Mouse (Mus musculus) bone marrow, adult 2 months (tissue): ENCODE measurements at regions not wholly inside any gene's neighbourhood (a gene's known extent, or its start where the extent isn't known, plus 50 kb on each side); places are given as distances from the start of the nearest gene placed in this dataset.

Source experiments
- CTCF ChIP-seq: fragments of 200-500 bp; IDR thresholded peaks from 2 replicates; pipeline ENCODE4 v1.5.1; 2011; ENCODE audit warnings: low read length, control low read depth; ENCODE audit not compliant: control insufficient read depth, insufficient read depth
- POLR2A ChIP-seq: fragments of 200-500 bp; IDR thresholded peaks from 2 replicates; pipeline ENCODE4 v1.6.1; 2011; ENCODE audit warnings: low read depth, mild to moderate bottlenecking, control low read depth, low read length, borderline replicate concordance; ENCODE audit not compliant: control insufficient read depth

GRCm38 (mm10) chr2:139284315-139284714 lies 209.4 kb upstream of the Sptlc3 start:
- TF ChIP-seq POLR2A (no peak), CTCF (no peak)
